Mouse (Mus musculus): ENCODE data around the gene Ndufa3. TPM values are rescaled to one million over a fixed set of nuclear protein-coding genes. Genes with fewer than 3 reads are reported as not detected.
"Not testable (repeated sequence)": the region's sequence is repeated elsewhere in the genome, so short reads cannot be mapped to it uniquely, and the experiment has no call there.

Gene Ndufa3
- polyA plus RNA-seq, 1 experiment from 2014 or later = 674 TPM

GRCm38 (mm10) chr7:3591534-3591933 lies 25.6 kb upstream of the Ndufa3 start:
- no peaks in the 10 kb centered on the region for H3K36me3 ChIP-seq (ENCODE audit: insufficient read depth, low read length)
- H3K4me3 ChIP-seq (replicated peaks; ENCODE audit: low read depth, low read length) = no peak overlapping the region
- H3K27ac ChIP-seq = no peak overlapping the region
- no peaks in the 10 kb centered on the region for H3K4me1 ChIP-seq (replicated peaks; ENCODE audit: insufficient read depth, low read length)
- no peak for DNase-seq (ENCODE audit: low spot score)
- no peak for ATAC-seq (replicated peaks; ENCODE audit: low FRiP score, low read depth)
- no peak for TF ChIP-seq CTCF (IDR thresholded peaks at IDR 0.05; ENCODE audit: low read depth)
- H3K27me3 ChIP-seq (ENCODE audit: insufficient read depth, low read length) = no peaks in the 10 kb centered on the region
- WGBS = 72% methylated on average over 1 of the region's 1 CpGs
- H3K9me3 ChIP-seq (replicated peaks; ENCODE audit: low read length) = no peaks in the 10 kb centered on the region
- no peak overlapping the region for H3K9ac ChIP-seq (ENCODE audit: low read depth, low read length)
- H3K4me2 ChIP-seq (ENCODE audit: low read length) = no peak overlapping the region

- Histone ChIP-seq H3K36me3 (ENCODE audit: insufficient read depth, low read length) (no peaks in the 10 kb centered on the region), H3K27ac (no peak overlapping the region), H3K9me3 (replicated peaks; ENCODE audit: low read length) (no peaks in the 10 kb centered on the region), H3K9ac (ENCODE audit: low read depth, low read length) (no peak overlapping the region), H3K4me2 (ENCODE audit: low read length) (no peak overlapping the region), H3K27me3 (ENCODE audit: insufficient read depth, low read length) (no peaks in the 10 kb centered on the region), H3K4me1 (replicated peaks; ENCODE audit: insufficient read depth, low read length) (no peaks in the 10 kb centered on the region), H3K4me3 (replicated peaks; ENCODE audit: low read depth, low read length) (no peak overlapping the region)
- no peak for ATAC-seq (replicated peaks; ENCODE audit: low FRiP score, low read depth)
- TF ChIP-seq CTCF (IDR thresholded peaks at IDR 0.05; ENCODE audit: low read depth) = no peak
- no peak for DNase-seq (ENCODE audit: low spot score)
Observed at GRCm38 (mm10) chr7:3593855-3594254, 23.3 kb upstream of the Ndufa3 start.

GRCm38 (mm10) chr7:3594686-3595085 lies 22.5 kb upstream of the Ndufa3 start:
- Histone ChIP-seq H3K4me1 (replicated peaks; ENCODE audit: insufficient read depth, low read length) (no peaks in the 10 kb centered on the region), H3K4me2 (ENCODE audit: low read length) (peak overlapping the region; percentile 9; the same call in 1 of the 2 replicates), H3K27ac (no peak overlapping the region), H3K27me3 (ENCODE audit: insufficient read depth, low read length) (no peaks in the 10 kb centered on the region), H3K9me3 (replicated peaks; ENCODE audit: low read length) (no peaks in the 10 kb centered on the region), H3K9ac (ENCODE audit: low read depth, low read length) (no peak overlapping the region), H3K36me3 (ENCODE audit: insufficient read depth, low read length) (no peaks in the 10 kb centered on the region), H3K4me3 (replicated peaks; ENCODE audit: low read depth, low read length) (no peak overlapping the region)
- WGBS = 15% methylated on average over 5 of the region's 5 CpGs
- DNase-seq (ENCODE audit: low spot score) (no peak), ATAC-seq (replicated peaks; ENCODE audit: low FRiP score, low read depth) (peak; percentile 49; the same call in 1 of the 2 replicates)
- TF ChIP-seq CTCF (IDR thresholded peaks at IDR 0.05; ENCODE audit: low read depth) = 0 out of 2 replicates have a peak, but pooled peaks have one; percentile 7

- H3K4me1 ChIP-seq (replicated peaks; ENCODE audit: insufficient read depth, low read length) = no peaks in the 10 kb centered on the region
- H3K4me3 ChIP-seq (replicated peaks; ENCODE audit: low read depth, low read length) = no peak overlapping the region
- H3K36me3 ChIP-seq (ENCODE audit: insufficient read depth, low read length) = no peaks in the 10 kb centered on the region
- peak; percentile 28 for DNase-seq (ENCODE audit: low spot score)
- H3K4me2 ChIP-seq (ENCODE audit: low read length) = peak overlapping the region; percentile 9; the same call in 1 of the 2 replicates
- H3K27me3 ChIP-seq (ENCODE audit: insufficient read depth, low read length) = no peaks in the 10 kb centered on the region
- 15% methylated on average over 9 of the region's 9 CpGs for WGBS
- H3K27ac ChIP-seq = no peak overlapping the region
- ATAC-seq (replicated peaks; ENCODE audit: low FRiP score, low read depth) = peak; percentile 59; the same call in 1 of the 2 replicates
- no peak overlapping the region for H3K9ac ChIP-seq (ENCODE audit: low read depth, low read length)
- H3K9me3 ChIP-seq (replicated peaks; ENCODE audit: low read length) = no peaks in the 10 kb centered on the region
- TF ChIP-seq CTCF (IDR thresholded peaks at IDR 0.05; ENCODE audit: low read depth) = no peak
Observed at GRCm38 (mm10) chr7:3595146-3595545, 22.0 kb upstream of the Ndufa3 start.

GRCm38 (mm10) chr7:3597755-3598154 lies 19.4 kb upstream of the Ndufa3 start:
- H3K4me2 ChIP-seq (ENCODE audit: low read length) = not testable (repeated sequence)

GRCm38 (mm10) chr7:3601119-3601518 lies 16.1 kb upstream of the Ndufa3 start:
- peak; percentile 49; the same call in 1 of the 2 replicates for ATAC-seq (replicated peaks; ENCODE audit: low FRiP score, low read depth)
- Histone ChIP-seq H3K27ac (no peak overlapping the region), H3K4me2 (ENCODE audit: low read length) (no peak overlapping the region), H3K9me3 (replicated peaks; ENCODE audit: low read length) (no peaks in the 10 kb centered on the region), H3K4me1 (replicated peaks; ENCODE audit: insufficient read depth, low read length) (no peaks in the 10 kb centered on the region), H3K36me3 (ENCODE audit: insufficient read depth, low read length) (no peaks in the 10 kb centered on the region), H3K9ac (ENCODE audit: low read depth, low read length) (no peak overlapping the region), H3K4me3 (replicated peaks; ENCODE audit: low read depth, low read length) (no peak overlapping the region), H3K27me3 (ENCODE audit: insufficient read depth, low read length) (no peaks in the 10 kb centered on the region)
- peak; percentile 93 for TF ChIP-seq CTCF (IDR thresholded peaks at IDR 0.05; ENCODE audit: low read depth)
- DNase-seq (ENCODE audit: low spot score) = peak; percentile 89
- WGBS = 7% methylated on average over 4 of the region's 4 CpGs

More at GRCm38 (mm10) chr7:3597755-3598154, 19.4 kb upstream of the Ndufa3 start:
- not testable (repeated sequence) for H3K4me1 ChIP-seq (replicated peaks; ENCODE audit: insufficient read depth, low read length); H3K4me3 ChIP-seq (replicated peaks; ENCODE audit: low read depth, low read length); DNase-seq (ENCODE audit: low spot score); H3K27ac ChIP-seq; H3K9ac ChIP-seq (ENCODE audit: low read depth, low read length); ATAC-seq (replicated peaks; ENCODE audit: low FRiP score, low read depth); H3K36me3 ChIP-seq (ENCODE audit: insufficient read depth, low read length); H3K27me3 ChIP-seq (ENCODE audit: insufficient read depth, low read length); H3K9me3 ChIP-seq (replicated peaks; ENCODE audit: low read length)
- WGBS = 55% methylated on average over 1 of the region's 1 CpGs

- Histone ChIP-seq H3K4me3 (replicated peaks; ENCODE audit: low read depth, low read length) (no peak overlapping the region), H3K4me1 (replicated peaks; ENCODE audit: insufficient read depth, low read length) (no peaks in the 10 kb centered on the region), H3K27me3 (ENCODE audit: insufficient read depth, low read length) (no peaks in the 10 kb centered on the region), H3K9me3 (replicated peaks; ENCODE audit: low read length) (no peaks in the 10 kb centered on the region), H3K9ac (ENCODE audit: low read depth, low read length) (no peak overlapping the region), H3K36me3 (ENCODE audit: insufficient read depth, low read length) (no peaks in the 10 kb centered on the region), H3K4me2 (ENCODE audit: low read length) (no peak overlapping the region), H3K27ac (no peak overlapping the region)
- DNase-seq (ENCODE audit: low spot score) (peak; percentile 74), ATAC-seq (replicated peaks; ENCODE audit: low FRiP score, low read depth) (peak; percentile 89; the same call in 1 of the 2 replicates)
- WGBS = 12% methylated on average over 2 of the region's 2 CpGs
- peak; percentile 67 for TF ChIP-seq CTCF (IDR thresholded peaks at IDR 0.05; ENCODE audit: low read depth)
Observed at GRCm38 (mm10) chr7:3606798-3607197, 10.4 kb upstream of the Ndufa3 start.
